Mouse (Mus musculus) lung, adult 18-20 months (tissue): Measurements from ENCODE around the gene Ddit4.
"Not testable (repeated sequence)": the region's sequence is repeated elsewhere in the genome, so short reads cannot be mapped to it uniquely, and the experiment has no call there.

ENCODE experiments used
- DNase-seq, 2 experiments: peaks; one replicate each; pipeline ENCODE4 v3.0.0; 2022; ENCODE audit warnings: mixed read lengths in 2 of 2

Gene Ddit4

GRCm38 (mm10) chr10:59951211-59952151 is at the start of gene Ddit4:
Ddit4 (minus strand) TSS chr10:59951834.
- peak; percentile 100 for DNase-seq

- no peak for DNase-seq
Observed at GRCm38 (mm10) chr10:59999057-59999456, 47.4 kb upstream of the Ddit4 start.

GRCm38 (mm10) chr10:59997591-59997990 is 46.0 kb upstream of the Ddit4 start:
- DNase-seq: peak in 1 of 2 experiments; percentile 65

- no peak for DNase-seq
Observed at GRCm38 (mm10) chr10:59995889-59996288, 44.3 kb upstream of the Ddit4 start.

GRCm38 (mm10) chr10:59993813-59994212 is 42.2 kb upstream of the Ddit4 start:
- DNase-seq: not testable (repeated sequence)

- no peak for DNase-seq
Observed at GRCm38 (mm10) chr10:59992024-59992423, 40.4 kb upstream of the Ddit4 start.

GRCm38 (mm10) chr10:59991262-59991880 is 39.7 kb upstream of the Ddit4 start:
- no peak for DNase-seq

GRCm38 (mm10) chr10:59990393-59990792 is 38.8 kb upstream of the Ddit4 start:
- no peak for DNase-seq

- peak; percentile 37 to 60 for DNase-seq
Observed at GRCm38 (mm10) chr10:59988036-59988435, 36.4 kb upstream of the Ddit4 start.

GRCm38 (mm10) chr10:59982379-59982873 is 30.8 kb upstream of the Ddit4 start:
- no peak for DNase-seq

GRCm38 (mm10) chr10:59981792-59982191 is 30.2 kb upstream of the Ddit4 start:
- no peak for DNase-seq

GRCm38 (mm10) chr10:59981336-59981735 is 29.7 kb upstream of the Ddit4 start:
- no peak for DNase-seq

GRCm38 (mm10) chr10:59980815-59981244 is 29.2 kb upstream of the Ddit4 start:
- peak; percentile 62 to 67 for DNase-seq

- DNase-seq: peak; percentile 94 to 97
Observed at GRCm38 (mm10) chr10:59978873-59979743, 27.5 kb upstream of the Ddit4 start.

- peak; percentile 55 to 64 for DNase-seq
Observed at GRCm38 (mm10) chr10:59978401-59978800, 26.8 kb upstream of the Ddit4 start.

GRCm38 (mm10) chr10:59977715-59978343 is 26.2 kb upstream of the Ddit4 start:
- DNase-seq: no peak

- no peak for DNase-seq
Observed at GRCm38 (mm10) chr10:59977141-59977540, 25.5 kb upstream of the Ddit4 start.

GRCm38 (mm10) chr10:59974786-59975185 is 23.2 kb upstream of the Ddit4 start:
- DNase-seq: peak; percentile 38 to 57

- peak; percentile 85 to 88 for DNase-seq
Observed at GRCm38 (mm10) chr10:59974191-59974664, 22.6 kb upstream of the Ddit4 start.

GRCm38 (mm10) chr10:59973400-59973799 is 21.8 kb upstream of the Ddit4 start:
- no peak for DNase-seq

- no peak for DNase-seq
Observed at GRCm38 (mm10) chr10:59972999-59973398, 21.4 kb upstream of the Ddit4 start.

- peak; percentile 52 to 75 for DNase-seq
Observed at GRCm38 (mm10) chr10:59972534-59972933, 20.9 kb upstream of the Ddit4 start.
